Mouse (Mus musculus): ENCODE data around the gene Tmem223. TPM values are rescaled to one million over a fixed set of nuclear protein-coding genes. Genes with fewer than 3 reads are reported as not detected.
A peak's percentile ranks its signal among the peaks of the same experiment; 100 is the strongest.

Gene Tmem223
- polyA plus RNA-seq (2014; fragmentation: Nextera tagmentation; extraction: Ambion mirVana), result 173 and 194 TPM in 2 replicates

DNA sequence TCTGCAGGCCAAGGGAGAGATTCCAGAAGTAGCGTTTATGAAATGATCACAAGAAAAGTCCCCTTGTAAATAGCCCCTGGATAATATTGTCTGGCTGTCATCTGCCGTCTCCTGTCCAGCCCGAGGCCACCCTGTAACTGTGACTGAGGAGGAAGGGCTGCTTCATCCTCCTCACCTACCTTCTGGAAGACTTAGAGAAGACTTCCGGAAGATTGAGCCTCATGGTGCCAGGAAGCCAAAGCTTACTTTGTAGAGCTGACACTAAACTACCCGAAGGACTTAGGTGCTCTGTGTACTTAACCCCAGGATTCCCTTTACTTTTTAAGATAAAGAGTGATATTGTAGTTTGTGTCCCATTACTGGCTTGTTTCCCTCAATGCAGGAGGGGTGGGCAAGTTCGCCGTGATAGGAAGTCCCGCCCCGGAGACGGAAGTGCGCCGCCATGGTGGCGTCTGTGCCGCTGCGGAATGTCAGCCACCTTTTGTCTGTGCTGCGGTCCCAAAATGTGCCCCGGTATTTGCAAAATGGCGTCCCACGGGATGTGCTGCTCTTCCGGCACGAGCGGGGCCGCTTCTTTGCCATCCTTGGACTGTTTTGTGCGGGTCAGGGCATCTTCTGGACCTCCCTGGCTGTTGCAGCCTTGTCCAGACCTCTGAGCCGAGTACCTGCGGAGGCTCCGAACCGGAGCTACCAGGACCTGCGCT lies at the start of gene Tmem223:
Tmem223 (plus strand) TSS at position 430 of the 704 bp plus-strand sequence.
- Histone ChIP-seq H3K36me3 (ENCODE audit: control insufficient read depth, insufficient read depth, low read length) (peaks cover 66% of the 10 kb centered on the region), H3K4me2 (ENCODE audit: low read depth, low read length) (peak within 1 kb of the TSS; percentile 80), H3K4me1 (ENCODE audit: control insufficient read depth, insufficient read depth, low read length) (peaks cover 20% of the 10 kb centered on the region), H3K27ac (replicated peaks; ENCODE audit: low read depth, low read length) (peak within 1 kb of the TSS; percentile 89), H3K9ac (ENCODE audit: low read depth, low read length) (peak within 1 kb of the TSS; percentile 93), H3K4me3 (ENCODE audit: low read depth, low read length) (peak within 1 kb of the TSS; percentile 70), H3K9me3 (ENCODE audit: control insufficient read depth, low read length) (peaks cover under 1% of the 10 kb centered on the region; the same call in 1 of the 2 replicates), H3K27me3 (replicated peaks; ENCODE audit: control insufficient read depth, insufficient read depth, low read length) (no peaks in the 10 kb centered on the region)
- 19% methylated on average over 24 of the region's 29 CpGs for WGBS
- ATAC-seq (ENCODE audit: low read depth), result peak; percentile 58
- DNase-seq (ENCODE audit: low spot score), result peak; percentile 82

DNA sequence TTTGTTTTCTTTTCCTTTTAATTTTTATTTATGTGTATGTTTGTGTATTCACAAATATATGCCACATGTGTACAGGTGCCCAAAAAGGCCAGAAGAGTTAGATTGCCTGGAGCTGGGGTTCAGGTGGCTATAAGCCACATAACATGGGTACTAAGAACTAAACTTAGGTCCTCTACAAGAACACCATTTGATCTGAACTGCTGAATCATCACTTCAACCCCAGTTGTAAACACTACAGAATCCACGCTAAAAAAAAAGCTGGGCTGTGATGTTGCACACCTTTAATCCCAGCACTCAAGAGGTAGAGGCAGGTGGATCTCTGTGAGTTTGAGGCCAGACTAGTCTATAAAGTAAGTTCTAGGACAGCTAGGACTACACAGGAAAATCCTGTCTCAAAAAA lies 49.4 kb upstream of the Tmem223 start:
- DNase-seq (ENCODE audit: low spot score) (no peak), ATAC-seq (ENCODE audit: low read depth) (no peak)
- peaks cover 24% of the 10 kb centered on the region for H3K36me3 ChIP-seq (ENCODE audit: control insufficient read depth, insufficient read depth, low read length)
- H3K9me3 ChIP-seq (ENCODE audit: control insufficient read depth, low read length), result no peaks in the 10 kb centered on the region
- H3K27me3 ChIP-seq (replicated peaks; ENCODE audit: control insufficient read depth, insufficient read depth, low read length), result no peaks in the 10 kb centered on the region
- no peak overlapping the region for H3K27ac ChIP-seq (replicated peaks; ENCODE audit: low read depth, low read length)
- no peak overlapping the region for H3K4me3 ChIP-seq (ENCODE audit: low read depth, low read length)
- peak overlapping the region; percentile 86 for H3K4me2 ChIP-seq (ENCODE audit: low read depth, low read length)
- 0 out of 2 replicates have a peak overlapping the region, but pooled peaks have one; percentile 94 for H3K9ac ChIP-seq (ENCODE audit: low read depth, low read length)
- WGBS, result 87% methylated on average over 1 of the region's 1 CpGs
- H3K4me1 ChIP-seq (ENCODE audit: control insufficient read depth, insufficient read depth, low read length), result peaks cover 18% of the 10 kb centered on the region

DNA sequence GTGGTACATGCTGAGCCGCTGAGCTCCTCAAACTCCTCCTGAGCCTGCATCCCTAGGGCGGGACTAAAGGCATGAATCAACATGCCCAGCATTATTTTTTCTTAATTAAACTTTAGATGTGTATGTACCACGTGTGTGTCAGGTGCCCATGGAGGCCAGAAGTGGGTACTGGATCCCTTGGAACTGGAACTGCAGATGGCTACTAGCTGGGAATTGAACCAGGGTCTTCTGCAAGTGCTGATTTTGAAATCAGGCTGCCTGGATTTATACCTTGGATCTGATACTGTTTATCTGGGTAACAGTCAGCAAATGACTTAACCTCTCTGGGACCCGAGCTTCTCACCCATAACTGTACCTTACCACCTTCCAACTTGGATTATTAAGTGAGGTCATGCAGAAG lies 48.8 kb upstream of the Tmem223 start:
- Histone ChIP-seq H3K36me3 (ENCODE audit: control insufficient read depth, insufficient read depth, low read length) (peaks cover 29% of the 10 kb centered on the region), H3K27me3 (replicated peaks; ENCODE audit: control insufficient read depth, insufficient read depth, low read length) (no peaks in the 10 kb centered on the region), H3K4me3 (ENCODE audit: low read depth, low read length) (peak overlapping the region; percentile 68), H3K4me2 (ENCODE audit: low read depth, low read length) (peak overlapping the region; percentile 86), H3K9ac (ENCODE audit: low read depth, low read length) (peak overlapping the region; percentile 94), H3K9me3 (ENCODE audit: control insufficient read depth, low read length) (no peaks in the 10 kb centered on the region), H3K27ac (replicated peaks; ENCODE audit: low read depth, low read length) (peak overlapping the region; percentile 96; the same call in 1 of the 2 replicates), H3K4me1 (ENCODE audit: control insufficient read depth, insufficient read depth, low read length) (peaks cover 18% of the 10 kb centered on the region)
- 58% methylated on average over 4 of the region's 4 CpGs for WGBS
- DNase-seq (ENCODE audit: low spot score), result peak; percentile 31
- ATAC-seq (ENCODE audit: low read depth), result no peak

DNA sequence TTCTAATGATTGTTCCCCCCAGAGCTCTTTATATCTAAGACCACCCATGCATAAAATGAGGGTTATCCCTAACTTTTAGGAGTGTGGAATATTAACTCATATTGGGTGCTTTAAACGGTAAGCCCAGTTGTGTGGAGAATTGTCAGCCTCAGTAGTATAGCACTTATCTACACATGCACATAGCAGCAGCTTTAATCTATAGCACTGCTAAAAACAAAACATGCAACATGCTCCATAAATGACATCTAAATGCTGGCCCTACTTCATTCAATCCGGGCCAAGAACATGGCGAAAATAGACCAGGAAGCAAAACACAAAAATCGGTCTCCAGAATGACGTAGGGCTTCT lies 48.3 kb upstream of the Tmem223 start:
- Histone ChIP-seq H3K9me3 (ENCODE audit: control insufficient read depth, low read length) (no peaks in the 10 kb centered on the region), H3K36me3 (ENCODE audit: control insufficient read depth, insufficient read depth, low read length) (peaks cover 29% of the 10 kb centered on the region), H3K4me3 (ENCODE audit: low read depth, low read length) (peak overlapping the region; percentile 68), H3K27ac (replicated peaks; ENCODE audit: low read depth, low read length) (peak overlapping the region; percentile 96), H3K4me2 (ENCODE audit: low read depth, low read length) (peak overlapping the region; percentile 86), H3K4me1 (ENCODE audit: control insufficient read depth, insufficient read depth, low read length) (peaks cover 18% of the 10 kb centered on the region), H3K27me3 (replicated peaks; ENCODE audit: control insufficient read depth, insufficient read depth, low read length) (no peaks in the 10 kb centered on the region), H3K9ac (ENCODE audit: low read depth, low read length) (peak overlapping the region; percentile 94)
- ATAC-seq (ENCODE audit: low read depth), result no peak
- 1% methylated on average over 5 of the region's 5 CpGs for WGBS
- no peak for DNase-seq (ENCODE audit: low spot score)

DNA sequence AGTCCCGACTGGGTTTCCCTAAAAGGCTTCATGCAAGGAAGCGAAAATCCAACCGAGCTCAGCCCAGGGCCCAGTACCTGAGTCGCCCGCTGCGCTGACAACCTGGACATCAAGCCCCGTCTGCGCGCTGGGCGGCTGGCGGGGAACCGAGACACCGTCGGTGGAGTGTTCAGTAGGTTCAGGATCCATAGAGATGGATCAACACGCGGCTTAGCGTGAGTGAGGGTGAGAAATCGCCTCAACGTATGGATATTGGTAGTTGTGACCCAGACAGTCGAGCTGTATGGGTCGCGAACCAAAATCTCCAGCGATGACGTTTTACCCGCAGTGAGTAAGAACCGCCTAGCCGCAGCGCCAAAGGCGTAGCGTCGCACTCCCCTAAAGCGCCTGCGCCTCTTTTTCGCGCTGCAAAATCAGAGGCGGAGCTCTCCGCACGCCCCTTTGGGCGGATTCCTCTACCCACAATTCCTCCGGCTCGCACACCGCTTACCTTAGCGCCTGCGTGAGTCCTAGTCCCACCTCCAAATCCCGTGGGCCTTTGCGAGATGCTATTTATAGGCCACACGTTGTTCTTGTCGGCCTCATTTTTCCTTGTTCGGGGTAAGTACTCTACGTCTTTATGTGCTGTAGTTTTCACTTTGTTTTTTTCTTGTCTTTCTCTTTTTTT lies 47.8 kb upstream of the Tmem223 start, which contains the start of gene Slc3a2:
Slc3a2 (minus strand) TSS at position 463 of the 667 bp plus-strand sequence.
- peaks cover 18% of the 10 kb centered on the region for H3K4me1 ChIP-seq (ENCODE audit: control insufficient read depth, insufficient read depth, low read length)
- under 1% methylated on average over 49 of the region's 50 CpGs for WGBS
- H3K9me3 ChIP-seq (ENCODE audit: control insufficient read depth, low read length), result no peaks in the 10 kb centered on the region
- H3K27me3 ChIP-seq (replicated peaks; ENCODE audit: control insufficient read depth, insufficient read depth, low read length), result no peaks in the 10 kb centered on the region
- peak within 1 kb of the TSS; percentile 96 for H3K27ac ChIP-seq (replicated peaks; ENCODE audit: low read depth, low read length)
- peak; percentile 100 for DNase-seq (ENCODE audit: low spot score)
- ATAC-seq (ENCODE audit: low read depth), result peak; percentile 95
- H3K36me3 ChIP-seq (ENCODE audit: control insufficient read depth, insufficient read depth, low read length), result peaks cover 29% of the 10 kb centered on the region
- peak within 1 kb of the TSS; percentile 94 for H3K9ac ChIP-seq (ENCODE audit: low read depth, low read length)
- H3K4me2 ChIP-seq (ENCODE audit: low read depth, low read length), result peak within 1 kb of the TSS; percentile 86
- H3K4me3 ChIP-seq (ENCODE audit: low read depth, low read length), result peak within 1 kb of the TSS; percentile 68

DNA sequence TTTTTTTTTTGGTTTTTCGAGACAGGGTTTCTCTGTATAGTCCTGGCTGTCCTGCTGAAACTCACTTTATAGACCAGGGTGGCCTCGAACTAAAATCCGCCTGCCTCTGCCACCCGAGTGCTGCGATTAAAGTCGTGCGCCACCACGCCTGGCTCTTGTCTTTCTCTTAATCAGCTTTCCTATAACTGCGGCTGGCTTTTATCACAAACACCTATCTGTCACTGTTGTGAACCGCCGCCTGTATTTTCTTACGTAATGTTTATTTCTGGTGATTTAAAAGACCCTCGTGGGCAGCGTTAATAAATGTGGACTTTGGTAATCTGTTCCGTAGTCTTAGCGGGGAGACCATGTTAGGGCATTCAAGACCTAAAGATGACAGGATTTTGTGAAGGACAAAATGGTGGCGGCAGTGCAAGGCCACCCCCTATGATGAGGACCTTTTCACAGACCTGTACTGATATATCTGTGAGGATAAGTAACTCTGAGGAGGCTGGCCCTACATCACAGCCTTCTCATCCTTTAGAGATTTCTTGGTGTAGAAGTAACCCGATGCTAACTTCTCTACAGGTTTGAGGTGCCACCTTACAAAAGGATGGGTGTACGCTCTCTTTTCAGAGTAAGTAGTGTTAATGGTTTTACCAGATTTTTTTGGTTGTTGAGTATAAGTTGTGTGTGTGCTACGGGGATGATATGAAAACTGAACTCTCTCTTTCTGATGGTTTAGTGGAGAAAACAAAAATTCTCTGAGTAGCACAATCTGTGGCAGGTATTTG lies 47.0 kb upstream of the Tmem223 start:
- DNase-seq (ENCODE audit: low spot score) (no peak), ATAC-seq (ENCODE audit: low read depth) (no peak)
- Histone ChIP-seq H3K36me3 (ENCODE audit: control insufficient read depth, insufficient read depth, low read length) (peaks cover 29% of the 10 kb centered on the region), H3K4me3 (ENCODE audit: low read depth, low read length) (peak overlapping the region; percentile 68), H3K9ac (ENCODE audit: low read depth, low read length) (peak overlapping the region; percentile 94), H3K27me3 (replicated peaks; ENCODE audit: control insufficient read depth, insufficient read depth, low read length) (no peaks in the 10 kb centered on the region), H3K27ac (replicated peaks; ENCODE audit: low read depth, low read length) (peak overlapping the region; percentile 88), H3K4me1 (ENCODE audit: control insufficient read depth, insufficient read depth, low read length) (peaks cover 18% of the 10 kb centered on the region), H3K9me3 (ENCODE audit: control insufficient read depth, low read length) (no peaks in the 10 kb centered on the region), H3K4me2 (ENCODE audit: low read depth, low read length) (peak overlapping the region; percentile 86)
- under 1% methylated on average over 20 of the region's 20 CpGs for WGBS

DNA sequence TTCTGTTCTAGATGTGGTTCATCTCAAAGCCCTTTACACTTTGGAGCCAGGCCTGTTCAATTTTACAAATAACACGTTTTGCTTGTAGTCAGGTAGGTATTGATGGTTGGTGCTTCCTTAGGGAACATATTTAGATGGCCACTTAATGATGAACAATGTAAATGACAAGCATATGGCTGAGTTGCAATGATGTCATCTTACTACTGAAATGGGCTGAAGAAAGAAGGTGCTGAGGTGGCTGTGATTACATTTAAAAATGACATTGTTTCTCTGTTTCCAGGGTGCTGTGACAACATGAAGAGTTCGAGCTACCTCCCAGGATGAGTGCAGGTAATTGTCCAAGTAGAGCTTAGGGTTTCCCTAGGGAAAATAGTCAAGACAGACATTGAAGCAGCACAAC lies 46.4 kb upstream of the Tmem223 start:
- H3K27ac ChIP-seq (replicated peaks; ENCODE audit: low read depth, low read length), result peak overlapping the region; percentile 88
- 6% methylated on average over 2 of the region's 2 CpGs for WGBS

DNA sequence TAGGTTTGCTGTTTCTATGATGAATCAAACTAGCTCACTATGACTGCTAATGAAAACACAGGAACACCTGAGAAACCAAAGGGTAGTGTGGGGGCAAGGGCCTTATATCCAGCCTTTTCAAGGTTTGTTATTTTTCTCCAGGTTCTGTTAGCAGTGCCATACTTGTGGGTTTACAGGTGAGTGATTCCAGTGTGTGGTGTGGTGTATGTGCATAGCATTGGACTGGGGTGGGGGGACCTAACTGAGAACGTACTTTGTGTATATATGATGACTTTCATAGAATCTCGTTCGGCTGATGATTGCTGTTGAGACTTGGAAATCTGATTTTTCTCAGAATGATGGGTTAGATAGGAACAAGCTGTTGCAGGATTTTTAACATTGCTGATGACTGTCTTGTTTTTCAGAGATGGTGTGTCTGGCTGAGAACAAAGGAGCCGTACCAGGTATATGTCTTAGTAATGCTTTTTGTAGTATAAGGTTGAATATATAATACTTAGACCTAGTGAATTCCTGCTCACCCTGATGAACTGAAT lies 45.6 kb upstream of the Tmem223 start:
- 40% methylated on average over 4 of the region's 4 CpGs for WGBS
- Histone ChIP-seq H3K4me2 (ENCODE audit: low read depth, low read length) (peak overlapping the region; percentile 86), H3K36me3 (ENCODE audit: control insufficient read depth, insufficient read depth, low read length) (peaks cover 29% of the 10 kb centered on the region), H3K4me3 (ENCODE audit: low read depth, low read length) (peak overlapping the region; percentile 68), H3K9ac (ENCODE audit: low read depth, low read length) (peak overlapping the region; percentile 94), H3K27ac (replicated peaks; ENCODE audit: low read depth, low read length) (peak overlapping the region; percentile 88), H3K4me1 (ENCODE audit: control insufficient read depth, insufficient read depth, low read length) (peaks cover 18% of the 10 kb centered on the region), H3K9me3 (ENCODE audit: control insufficient read depth, low read length) (no peaks in the 10 kb centered on the region), H3K27me3 (replicated peaks; ENCODE audit: control insufficient read depth, insufficient read depth, low read length) (no peaks in the 10 kb centered on the region)
- DNase-seq (ENCODE audit: low spot score) (no peak), ATAC-seq (ENCODE audit: low read depth) (no peak)

More for the DNA sequence above, 46.4 kb upstream of the Tmem223 start:
- H3K36me3 ChIP-seq (ENCODE audit: control insufficient read depth, insufficient read depth, low read length), result peaks cover 29% of the 10 kb centered on the region
- no peaks in the 10 kb centered on the region for H3K27me3 ChIP-seq (replicated peaks; ENCODE audit: control insufficient read depth, insufficient read depth, low read length)
- no peak for ATAC-seq (ENCODE audit: low read depth)
- H3K9me3 ChIP-seq (ENCODE audit: control insufficient read depth, low read length), result no peaks in the 10 kb centered on the region
- H3K4me3 ChIP-seq (ENCODE audit: low read depth, low read length), result peak overlapping the region; percentile 68
- peak overlapping the region; percentile 94 for H3K9ac ChIP-seq (ENCODE audit: low read depth, low read length)
- H3K4me1 ChIP-seq (ENCODE audit: control insufficient read depth, insufficient read depth, low read length), result peaks cover 18% of the 10 kb centered on the region
- peak overlapping the region; percentile 86 for H3K4me2 ChIP-seq (ENCODE audit: low read depth, low read length)
- DNase-seq (ENCODE audit: low spot score), result no peak
